Mouse (Mus musculus): Measurements from ENCODE around the gene Efcab14. TPM values are rescaled to one million over a fixed set of nuclear protein-coding genes. Genes with fewer than 3 reads are reported as not detected.

The Efcab14 gene
- polyA plus RNA-seq, 1 experiment from 2014 or later, result 48.8 TPM

DNA sequence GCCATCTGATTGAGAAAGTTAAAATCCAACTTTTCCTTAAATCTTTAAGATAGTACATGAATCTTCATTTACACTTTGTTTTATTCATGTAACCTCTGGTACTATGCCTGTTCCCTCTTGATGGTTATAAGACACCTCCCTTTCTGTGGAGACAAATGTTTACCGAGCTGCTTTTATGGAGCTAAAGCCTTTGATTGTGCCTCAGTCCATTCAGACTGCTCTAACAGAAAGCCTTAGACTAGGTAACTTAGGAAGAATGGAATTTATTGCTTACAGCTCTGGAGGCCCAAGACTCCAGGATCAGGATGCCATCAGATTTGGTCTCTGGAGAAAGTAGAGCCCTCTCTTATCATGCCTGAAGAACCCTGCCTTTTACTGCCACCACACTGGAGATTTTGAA lies 10.6 kb downstream of the Efcab14 start:
- Histone ChIP-seq H3K27ac (ENCODE audit: low read depth) (no peak overlapping the region), H3K4me3 (ENCODE audit: low read depth, low read length) (no peak overlapping the region), H3K36me3 (ENCODE audit: insufficient read depth) (peaks cover 37% of the 10 kb centered on the region), H3K9ac (no peak overlapping the region), H3K4me2 (no peak overlapping the region), H3K4me1 (ENCODE audit: insufficient read depth) (no peaks in the 10 kb centered on the region), H3K27me3 (ENCODE audit: insufficient read depth, low read length) (no peaks in the 10 kb centered on the region), H3K9me3 (ENCODE audit: low read depth, low read length) (no peaks in the 10 kb centered on the region)
- no peak for TF ChIP-seq CTCF (IDR thresholded peaks at IDR 0.05; ENCODE audit: low read depth)
- 73% methylated on average over 1 of the region's 1 CpGs for WGBS
- ATAC-seq (ENCODE audit: insufficient read depth), result no peak
- DNase-seq, result no peak

DNA sequence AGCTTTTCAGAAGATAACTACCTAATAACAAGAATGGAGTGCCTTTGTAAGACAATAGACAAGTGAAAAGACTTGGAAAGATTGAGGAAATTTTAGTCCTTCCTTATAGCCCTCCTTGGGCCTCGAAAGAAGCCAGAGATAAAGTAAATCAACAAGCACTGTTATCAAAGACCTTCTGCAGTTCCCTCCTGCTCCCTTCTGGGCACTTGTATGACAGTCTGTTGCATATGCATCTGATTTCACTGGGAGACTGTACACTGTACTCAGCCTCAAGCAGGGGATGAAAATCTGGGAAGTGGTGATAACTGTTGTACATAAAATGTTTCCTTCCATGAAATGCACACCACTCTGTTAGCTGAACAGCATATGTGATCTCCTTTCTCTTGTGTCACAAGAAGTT lies 11.8 kb downstream of the Efcab14 start:
- H3K4me1 ChIP-seq (ENCODE audit: insufficient read depth), result no peaks in the 10 kb centered on the region
- ATAC-seq (ENCODE audit: insufficient read depth) (no peak), DNase-seq (no peak)
- no peak overlapping the region for H3K4me2 ChIP-seq
- H3K9me3 ChIP-seq (ENCODE audit: low read depth, low read length), result no peaks in the 10 kb centered on the region
- 82% methylated on average over 1 of the region's 1 CpGs for WGBS
- H3K27ac ChIP-seq (ENCODE audit: low read depth), result no peak overlapping the region
- TF ChIP-seq CTCF (IDR thresholded peaks at IDR 0.05; ENCODE audit: low read depth), result no peak
- no peaks in the 10 kb centered on the region for H3K27me3 ChIP-seq (ENCODE audit: insufficient read depth, low read length)
- H3K36me3 ChIP-seq (ENCODE audit: insufficient read depth), result peaks cover 42% of the 10 kb centered on the region
- no peak overlapping the region for H3K9ac ChIP-seq
- no peak overlapping the region for H3K4me3 ChIP-seq (ENCODE audit: low read depth, low read length)

DNA sequence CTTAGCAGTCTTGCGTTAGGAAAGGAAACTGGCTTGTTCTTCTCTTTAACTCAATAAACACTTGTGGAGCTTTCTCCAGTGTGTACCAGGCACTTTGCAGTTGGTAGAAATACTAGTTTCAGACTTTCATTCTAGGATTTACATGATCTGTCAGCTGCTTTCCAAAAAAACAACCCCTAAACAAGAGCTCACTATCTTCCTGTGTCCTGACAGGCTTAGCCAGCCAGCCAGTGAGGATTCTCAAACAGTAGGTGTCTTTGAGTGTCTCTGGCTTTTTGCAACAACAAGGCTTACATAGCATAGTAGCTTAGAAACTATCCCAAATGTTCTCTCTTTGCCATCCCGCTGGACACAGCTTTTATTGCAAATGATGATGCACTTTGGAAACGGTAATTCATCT lies 16.6 kb downstream of the Efcab14 start:
- Histone ChIP-seq H3K27ac (ENCODE audit: low read depth) (no peak overlapping the region), H3K4me1 (ENCODE audit: insufficient read depth) (no peaks in the 10 kb centered on the region), H3K27me3 (ENCODE audit: insufficient read depth, low read length) (no peaks in the 10 kb centered on the region), H3K9me3 (ENCODE audit: low read depth, low read length) (no peaks in the 10 kb centered on the region), H3K4me2 (no peak overlapping the region), H3K36me3 (ENCODE audit: insufficient read depth) (peaks cover 39% of the 10 kb centered on the region), H3K9ac (no peak overlapping the region), H3K4me3 (ENCODE audit: low read depth, low read length) (no peak overlapping the region)
- no peak for ATAC-seq (ENCODE audit: insufficient read depth)
- TF ChIP-seq CTCF (IDR thresholded peaks at IDR 0.05; ENCODE audit: low read depth), result no peak
- DNase-seq, result no peak
- WGBS, result 88% methylated on average over 3 of the region's 3 CpGs

DNA sequence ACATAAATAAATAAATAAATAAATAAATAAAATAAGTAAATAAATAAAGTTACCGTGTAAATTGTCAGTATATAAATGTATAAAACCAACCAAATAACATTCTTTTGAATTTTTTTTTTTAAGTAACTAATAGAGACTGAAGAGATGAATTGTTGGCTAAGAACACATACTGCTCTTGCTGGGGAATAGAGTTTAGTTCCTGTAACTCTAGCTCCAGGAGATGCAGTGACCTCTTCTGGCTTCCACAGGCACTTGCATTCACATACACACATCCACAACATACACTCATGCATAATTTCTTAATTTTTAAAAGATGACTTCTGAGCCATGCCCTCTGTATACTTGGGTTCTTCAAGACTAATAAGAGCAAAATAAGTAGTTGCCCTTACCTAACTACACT lies 17.3 kb downstream of the Efcab14 start:
- H3K4me1 ChIP-seq (ENCODE audit: insufficient read depth), result no peaks in the 10 kb centered on the region
- no peak overlapping the region for H3K4me3 ChIP-seq (ENCODE audit: low read depth, low read length)
- no peaks in the 10 kb centered on the region for H3K27me3 ChIP-seq (ENCODE audit: insufficient read depth, low read length)
- no peak overlapping the region for H3K27ac ChIP-seq (ENCODE audit: low read depth)
- no peak overlapping the region for H3K9ac ChIP-seq
- no peak for TF ChIP-seq CTCF (IDR thresholded peaks at IDR 0.05; ENCODE audit: low read depth)
- H3K36me3 ChIP-seq (ENCODE audit: insufficient read depth), result peaks cover 46% of the 10 kb centered on the region
- DNase-seq (no peak), ATAC-seq (ENCODE audit: insufficient read depth) (no peak)
- 86% methylated on average over 1 of the region's 1 CpGs for WGBS
- no peaks in the 10 kb centered on the region for H3K9me3 ChIP-seq (ENCODE audit: low read depth, low read length)
- H3K4me2 ChIP-seq, result no peak overlapping the region

DNA sequence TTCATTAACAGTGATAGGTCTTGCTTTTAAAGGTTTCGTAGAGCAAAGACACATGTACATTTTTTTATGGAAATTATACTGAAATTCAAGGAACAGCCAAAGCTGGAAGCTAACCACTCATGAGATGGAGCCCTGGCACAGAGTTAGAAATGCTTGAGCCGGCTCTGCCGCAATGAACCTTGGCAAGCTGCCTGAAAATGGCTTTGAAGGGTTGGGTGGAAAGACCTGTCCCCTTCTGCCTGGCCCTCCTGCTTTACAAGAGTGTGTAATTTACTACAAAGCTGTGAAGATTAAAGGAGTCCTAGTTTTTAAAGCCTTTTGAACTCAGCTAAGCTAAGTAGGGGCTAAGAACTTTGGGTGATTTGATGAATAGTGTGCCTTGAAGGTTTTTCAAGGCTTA lies 23.7 kb downstream of the Efcab14 start:
- DNase-seq (peak; percentile 82), ATAC-seq (ENCODE audit: insufficient read depth) (peak; percentile 56; the same call in 1 of the 2 replicates)
- Histone ChIP-seq H3K9me3 (ENCODE audit: low read depth, low read length) (no peaks in the 10 kb centered on the region), H3K27ac (ENCODE audit: low read depth) (peak overlapping the region; percentile 50), H3K4me3 (ENCODE audit: low read depth, low read length) (no peak overlapping the region), H3K36me3 (ENCODE audit: insufficient read depth) (peaks cover 66% of the 10 kb centered on the region), H3K27me3 (ENCODE audit: insufficient read depth, low read length) (no peaks in the 10 kb centered on the region), H3K4me2 (no peak overlapping the region), H3K9ac (no peak overlapping the region), H3K4me1 (ENCODE audit: insufficient read depth) (no peaks in the 10 kb centered on the region)
- TF ChIP-seq CTCF (IDR thresholded peaks at IDR 0.05; ENCODE audit: low read depth), result no peak
- 62% methylated on average over 3 of the region's 3 CpGs for WGBS

DNA sequence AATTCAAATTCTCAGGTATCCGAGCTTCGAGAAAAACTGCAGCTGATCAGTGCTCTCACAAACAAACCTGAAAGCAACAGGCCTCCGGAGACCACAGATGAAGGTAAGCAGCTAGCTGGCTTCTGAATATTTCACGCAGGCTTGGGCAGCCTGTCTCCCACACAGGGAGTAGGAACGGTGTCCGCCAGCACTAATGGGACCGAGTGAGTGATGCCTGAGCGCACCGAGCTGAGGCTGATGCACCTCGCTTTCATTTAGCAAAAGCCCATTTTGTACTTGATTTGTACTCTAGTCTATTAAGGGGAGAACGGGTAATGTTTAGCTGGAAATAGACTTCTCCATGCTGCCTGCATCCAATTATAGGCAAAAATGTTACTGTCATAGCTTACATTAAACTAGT lies 27.0 kb downstream of the Efcab14 start:
- ATAC-seq (ENCODE audit: insufficient read depth) (no peak), DNase-seq (no peak)
- Histone ChIP-seq H3K4me1 (ENCODE audit: insufficient read depth) (no peaks in the 10 kb centered on the region), H3K27me3 (ENCODE audit: insufficient read depth, low read length) (no peaks in the 10 kb centered on the region), H3K9me3 (ENCODE audit: low read depth, low read length) (no peaks in the 10 kb centered on the region), H3K9ac (no peak overlapping the region), H3K4me3 (ENCODE audit: low read depth, low read length) (no peak overlapping the region), H3K4me2 (no peak overlapping the region), H3K36me3 (ENCODE audit: insufficient read depth) (peaks cover 68% of the 10 kb centered on the region), H3K27ac (ENCODE audit: low read depth) (no peak overlapping the region)
- whole genome bisulfite sequencing, result 90% methylated on average over 11 of the region's 11 CpGs
- no peak for TF ChIP-seq CTCF (IDR thresholded peaks at IDR 0.05; ENCODE audit: low read depth)

DNA sequence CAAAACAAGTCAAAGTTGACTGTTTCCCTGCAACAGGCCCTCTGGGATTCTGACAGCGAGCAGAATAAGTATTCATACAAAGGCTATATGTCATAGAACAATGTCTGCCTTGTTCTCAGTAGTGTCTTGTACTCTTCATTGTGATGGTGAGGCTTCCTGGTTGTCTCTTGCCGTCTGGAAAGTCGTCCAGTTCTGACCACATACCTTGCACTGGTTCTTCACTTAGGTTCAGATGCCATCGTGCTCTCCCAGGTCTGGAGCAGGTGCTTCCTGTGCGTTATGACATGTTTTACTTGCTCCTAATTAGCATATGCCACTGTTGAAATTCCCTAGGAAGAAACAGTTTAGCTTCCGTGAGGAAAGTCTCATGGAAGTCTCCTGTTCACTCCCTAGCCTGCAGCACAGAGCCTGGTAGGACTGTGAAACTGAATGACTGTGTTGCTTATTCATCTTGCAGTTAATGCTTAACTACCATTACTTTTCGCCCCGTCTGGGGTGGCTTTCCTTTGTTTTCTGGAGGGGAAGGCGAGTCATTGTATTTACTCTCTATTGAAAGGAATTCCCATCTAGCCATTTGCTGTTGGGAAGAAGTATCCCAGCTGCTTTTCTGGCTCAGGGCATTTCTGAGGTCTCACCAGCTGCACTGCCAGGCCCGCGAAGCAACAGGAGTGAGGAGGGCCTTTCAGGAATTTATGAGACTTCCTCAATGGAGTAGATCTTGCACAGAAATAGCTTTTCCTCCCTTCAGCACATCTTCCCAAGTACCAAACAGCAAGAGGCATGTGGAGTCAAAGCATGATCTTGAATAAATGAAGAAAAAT lies 30.3 kb downstream of the Efcab14 start:
- WGBS, result 69% methylated on average over 11 of the region's 11 CpGs
- 0 out of 2 replicates have a peak overlapping the region, but pooled peaks have one; percentile 8 for H3K9ac ChIP-seq
- no peak overlapping the region for H3K4me3 ChIP-seq (ENCODE audit: low read depth, low read length)
- no peaks in the 10 kb centered on the region for H3K4me1 ChIP-seq (ENCODE audit: insufficient read depth)
- no peaks in the 10 kb centered on the region for H3K9me3 ChIP-seq (ENCODE audit: low read depth, low read length)
- H3K36me3 ChIP-seq (ENCODE audit: insufficient read depth), result peaks cover 51% of the 10 kb centered on the region
- DNase-seq, result peak; percentile 18
- H3K4me2 ChIP-seq, result no peak overlapping the region
- peak; percentile 58 for ATAC-seq (ENCODE audit: insufficient read depth)
- no peaks in the 10 kb centered on the region for H3K27me3 ChIP-seq (ENCODE audit: insufficient read depth, low read length)
- TF ChIP-seq CTCF (IDR thresholded peaks at IDR 0.05; ENCODE audit: low read depth), result no peak
- H3K27ac ChIP-seq (ENCODE audit: low read depth), result peak overlapping the region; percentile 12; the same call in 1 of the 2 replicates
